Mouse (Mus musculus) adrenal gland, postnatal 10 days (tissue): ENCODE data around the gene Slco1c1. TPM values are rescaled to one million over a fixed set of nuclear protein-coding genes. Genes with fewer than 3 reads are reported as not detected.

ENCODE experiments used
- DNase-seq: peaks from one replicate; pipeline ENCODE4 v3.0.0; 2021; ENCODE audit warnings: mixed read lengths
- long read RNA-seq, 2 experiments: library from polyadenylated mRNA; stranded (forward); transcript quantifications; one replicate each; pipeline ENCODE4 v2.0.0; 2021
- total RNA-seq, 2 experiments: library from RNA; stranded (reverse); gene quantifications; 2 replicates each; pipeline ENCODE4 v1.2.3; 2021

Slco1c1 gene
- total RNA-seq, result under 1 TPM; 0.24 to 0.30 TPM
- long read RNA-seq, experiment 1, result 0 reads
- long read RNA-seq, experiment 2, result 0 reads

GRCm38 (mm10) chr6:141523747-141524640, at the start of gene Slco1c1:
TSS of gene Slco1c1 (plus strand) at chr6:141524368.
- peak; percentile 42 for DNase-seq

GRCm38 (mm10) chr6:141474696-141475095, 49.5 kb upstream of the Slco1c1 start:
- DNase-seq, result no peak

- DNase-seq, result peak; percentile 10
Measured at GRCm38 (mm10) chr6:141485302-141486021, 38.7 kb upstream of the Slco1c1 start.

GRCm38 (mm10) chr6:141487266-141487665, 36.9 kb upstream of the Slco1c1 start:
- peak; percentile 5 for DNase-seq

- peak; percentile 76 for DNase-seq
Measured at GRCm38 (mm10) chr6:141488619-141489018, 35.5 kb upstream of the Slco1c1 start.

- no peak for DNase-seq
Measured at GRCm38 (mm10) chr6:141494909-141495308, 29.3 kb upstream of the Slco1c1 start.

GRCm38 (mm10) chr6:141495634-141496418, 28.3 kb upstream of the Slco1c1 start:
- no peak for DNase-seq

- DNase-seq, result no peak
Measured at GRCm38 (mm10) chr6:141499511-141499910, 24.7 kb upstream of the Slco1c1 start.

- DNase-seq, result no peak
Measured at GRCm38 (mm10) chr6:141501171-141501570, 23.0 kb upstream of the Slco1c1 start.

- DNase-seq, result no peak
Measured at GRCm38 (mm10) chr6:141522541-141522940, 1.6 kb upstream of the Slco1c1 start.

- DNase-seq, result no peak
Measured at GRCm38 (mm10) chr6:141525787-141526186, 1.6 kb downstream of the Slco1c1 start.

GRCm38 (mm10) chr6:141530865-141531264, 6.7 kb downstream of the Slco1c1 start:
- no peak for DNase-seq

- DNase-seq, result no peak
Measured at GRCm38 (mm10) chr6:141537298-141537697, 13.1 kb downstream of the Slco1c1 start.

GRCm38 (mm10) chr6:141541136-141541535, 17.0 kb downstream of the Slco1c1 start:
- no peak for DNase-seq

- DNase-seq, result no peak
Measured at GRCm38 (mm10) chr6:141543344-141543743, 19.2 kb downstream of the Slco1c1 start.

- DNase-seq, result no peak
Measured at GRCm38 (mm10) chr6:141558118-141558517, 34.0 kb downstream of the Slco1c1 start.

- DNase-seq, result no peak
Measured at GRCm38 (mm10) chr6:141567366-141567765, 43.2 kb downstream of the Slco1c1 start.

- DNase-seq, result peak; percentile 33
Measured at GRCm38 (mm10) chr6:141567852-141568558, 43.8 kb downstream of the Slco1c1 start.

- no peak for DNase-seq
Measured at GRCm38 (mm10) chr6:141568559-141568946, 44.4 kb downstream of the Slco1c1 start.

GRCm38 (mm10) chr6:141576646-141577200, 52.6 kb downstream of the Slco1c1 start:
- DNase-seq, result no peak

- DNase-seq, result no peak
Measured at GRCm38 (mm10) chr6:141584791-141585403, 60.7 kb downstream of the Slco1c1 start.
